Mouse (Mus musculus) heart, postnatal 14 days (tissue): Measurements from ENCODE around the gene Aldh6a1. TPM values are rescaled to one million over a fixed set of nuclear protein-coding genes. Genes with fewer than 3 reads are reported as not detected.

Source experiments
- DNase-seq, 2 experiments: peaks; one replicate each; pipeline ENCODE4 v3.0.0; 2021 to 2022
- intact Hi-C: fragments of 180-260 bp; cut with DNase I; formaldehyde crosslinking; loops from one replicate; pipeline ENCODE4 v1.15.1; 2025
- long read RNA-seq, 2 experiments: library from polyadenylated mRNA; stranded (forward); transcript quantifications; one replicate each; pipeline ENCODE4 v2.0.0; 2021
- total RNA-seq, 2 experiments: library from RNA; stranded (reverse); gene quantifications; 2 replicates each; pipeline ENCODE4 v1.2.3; 2021

The Aldh6a1 gene
- 100 to 1,000 TPM in 1 of 2 experiments, 10 to 100 TPM in 1; 91.0 to 111 TPM for total RNA-seq
- long read RNA-seq, experiment 1, transcript Aldh6a1-201 (12 exons, 3,399 nt), result major isoform, 181 of 208 reads
- long read RNA-seq, experiment 1, partial matches to known transcripts, result 10 of 208 reads
- long read RNA-seq, experiment 1, other reads (novel, unspliced or antisense), result 17 of 208 reads
- long read RNA-seq, experiment 2, transcript Aldh6a1-201 (12 exons, 3,399 nt), result major isoform, 217 of 239 reads
- long read RNA-seq, experiment 2, partial matches to known transcripts, result 12 of 239 reads
- long read RNA-seq, experiment 2, other reads (novel, unspliced or antisense), result 10 of 239 reads

- peak; percentile 92 to 95 for DNase-seq
- intact Hi-C loops, result loop anchor here (5.0 kb wide), 1 partner anchor 89 kb away; the partner anchor contains the start of genes Coq6 and Fam161b
Observed at GRCm38 (mm10) chr12:84450718-84451646, at the start of gene Aldh6a1, which contains the start of gene Lin52. Aldh6a1 (minus strand) TSS chr12:84451004. Lin52 (plus strand) TSS chr12:84451422.

DNA sequence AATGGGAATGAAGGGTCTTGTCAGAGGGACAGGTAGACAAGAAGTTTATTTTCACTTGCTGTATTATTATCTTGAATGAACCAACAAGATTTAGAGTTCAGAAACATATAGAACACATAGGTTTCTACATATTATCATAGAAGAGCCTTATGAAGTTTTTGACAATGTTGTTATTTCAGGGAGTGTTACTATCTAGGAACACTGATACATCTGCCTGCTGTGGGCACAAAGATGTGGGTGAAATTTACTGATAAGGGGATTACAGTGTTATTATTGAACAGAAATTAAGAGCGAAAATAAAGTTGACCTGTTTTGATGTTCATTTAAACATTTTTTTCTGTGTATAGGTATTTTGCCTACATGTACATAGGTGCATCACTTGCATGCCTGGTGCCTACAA, 46.0 kb upstream of the Aldh6a1 start:
- intact Hi-C loops, result no loop called here
- no peak for DNase-seq

GRCm38 (mm10) chr12:84487324-84488056, 36.7 kb upstream of the Aldh6a1 start:
- intact Hi-C loops, result no loop called here

DNA sequence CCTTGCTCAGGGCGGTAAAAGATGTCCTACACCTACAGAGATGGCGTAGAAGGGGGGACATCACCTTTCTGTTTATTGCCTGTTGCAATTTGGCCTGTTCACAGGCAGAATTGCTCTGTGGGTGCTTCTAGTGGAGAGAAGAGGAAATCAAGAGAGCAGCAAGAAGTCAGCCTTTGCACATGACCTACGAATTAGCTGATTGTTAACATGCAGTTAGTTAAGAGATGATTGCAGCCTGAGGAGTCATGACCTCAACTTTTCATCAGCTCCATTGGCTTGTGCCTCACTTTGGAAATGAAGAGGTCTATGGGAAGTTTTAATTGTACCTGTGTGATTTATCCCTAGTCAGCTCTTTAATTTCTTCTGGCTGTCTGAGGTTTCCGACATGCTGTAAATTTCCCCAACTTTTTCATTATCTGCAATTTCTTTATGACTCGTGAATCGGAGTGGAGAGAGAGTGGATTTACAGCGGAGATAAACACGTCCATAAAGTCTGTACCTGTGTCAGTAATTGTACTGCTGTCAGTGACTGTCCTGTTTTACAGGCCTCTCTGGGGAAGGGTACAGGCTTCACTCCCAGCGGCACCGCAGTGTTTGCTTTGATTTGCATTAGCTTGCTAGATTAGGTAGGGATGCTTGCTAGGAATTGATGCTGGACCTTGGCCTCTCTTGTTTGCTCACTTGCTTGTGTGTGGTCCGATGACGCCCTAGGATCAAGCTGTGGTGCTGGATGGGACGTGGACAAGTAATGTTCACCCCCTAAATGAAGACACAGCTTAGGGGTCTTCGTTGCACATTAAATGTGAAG, 32.2 kb upstream of the Aldh6a1 start:
- no peak for DNase-seq
- intact Hi-C loops, result no loop called here

More at GRCm38 (mm10) chr12:84487324-84488056, 36.7 kb upstream of the Aldh6a1 start:
- peak; percentile 29 to 36 for DNase-seq

- DNase-seq, result no peak
- intact Hi-C loops, result no loop called here
Observed at GRCm38 (mm10) chr12:84481251-84481650, 30.4 kb upstream of the Aldh6a1 start.

DNA sequence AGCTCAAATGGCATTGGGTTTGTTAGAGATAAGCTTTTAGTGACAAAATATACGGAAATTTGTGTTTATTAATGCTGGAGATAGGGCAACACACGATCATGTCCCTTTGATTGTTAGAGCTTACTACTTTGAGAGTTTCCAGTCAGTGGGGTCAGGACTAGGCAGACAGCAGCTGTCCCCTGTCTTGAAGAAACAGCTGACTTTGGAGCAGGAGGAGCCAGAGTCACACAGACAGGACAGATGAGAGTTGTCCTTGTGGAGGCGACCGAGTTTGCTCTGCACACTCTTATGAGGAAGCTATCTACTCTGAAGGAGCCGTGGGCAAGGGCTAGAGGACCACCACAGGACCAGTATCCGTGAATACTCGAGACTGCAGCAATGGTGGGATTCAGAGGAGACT, 28.1 kb upstream of the Aldh6a1 start:
- intact Hi-C loops, result no loop called here
- DNase-seq, result no peak

GRCm38 (mm10) chr12:84468701-84469100, 17.9 kb upstream of the Aldh6a1 start:
- DNase-seq, result no peak
- intact Hi-C loops, result loop anchor here (2.0 to 5.0 kb wide), 3 partner anchors 74 to 120 kb away; no protein-coding TSS in a partner anchor

GRCm38 (mm10) chr12:84462856-84463255, 12.1 kb upstream of the Aldh6a1 start:
- intact Hi-C loops, result no loop called here
- no peak for DNase-seq

GRCm38 (mm10) chr12:84461416-84461815, 10.6 kb upstream of the Aldh6a1 start:
- intact Hi-C loops, result no loop called here
- DNase-seq, result no peak

- no peak for DNase-seq
- intact Hi-C loops, result no loop called here
Observed at GRCm38 (mm10) chr12:84459845-84460244, 9.0 kb upstream of the Aldh6a1 start.

GRCm38 (mm10) chr12:84456911-84457310, 6.1 kb upstream of the Aldh6a1 start:
- intact Hi-C loops, result no loop called here
- DNase-seq, result no peak

DNA sequence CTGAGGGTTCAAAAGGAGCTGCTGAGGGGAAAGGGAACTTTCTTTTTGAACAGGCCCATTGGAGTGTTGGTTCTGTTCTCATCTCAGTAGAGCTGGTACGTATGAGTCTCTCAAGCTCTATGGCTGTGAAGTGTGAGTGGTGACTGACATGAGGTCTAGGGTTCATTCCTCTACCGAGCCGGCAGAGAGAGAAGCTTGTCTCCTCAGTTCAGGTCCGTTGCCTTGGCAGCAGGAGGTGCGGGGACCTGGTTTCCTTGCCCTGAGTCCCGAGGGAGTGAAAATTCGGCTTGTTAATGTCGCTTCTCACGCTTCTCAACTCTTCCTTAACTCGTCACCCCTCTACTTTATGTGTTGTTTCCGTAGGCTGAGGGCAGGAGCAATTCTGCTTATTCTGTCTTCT, 997 bp upstream of the Aldh6a1 start:
- intact Hi-C loops, result loop anchor here (5.0 kb wide), 1 partner anchor 90 kb away; the partner anchor contains the start of genes Coq6 and Fam161b
- peak in 1 of 2 experiments; percentile 8 for DNase-seq

DNA sequence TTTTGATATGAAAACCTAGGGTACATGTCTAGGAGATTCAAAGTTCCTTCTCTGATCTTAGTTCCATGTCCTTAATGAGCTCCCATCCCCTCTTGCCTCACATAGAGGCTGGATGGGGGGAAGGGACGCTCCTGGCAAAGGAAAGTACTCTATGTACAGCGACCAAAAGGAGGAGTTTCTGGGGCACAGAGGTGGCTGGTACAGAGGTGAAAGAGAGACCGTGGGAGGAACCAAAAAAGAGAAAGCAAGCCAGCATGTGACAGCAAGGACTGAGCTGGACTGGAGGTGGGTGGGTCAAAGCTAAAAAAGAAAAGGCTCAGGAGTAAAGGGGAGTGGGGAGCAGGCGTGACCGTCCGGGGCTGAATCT, 470 bp downstream of the Aldh6a1 start:
- intact Hi-C loops, result loop anchor here (5.0 kb wide), 1 partner anchor 88 kb away; the partner anchor contains the start of genes Coq6 and Fam161b
- DNase-seq, result peak in 1 of 2 experiments; percentile 36

DNA sequence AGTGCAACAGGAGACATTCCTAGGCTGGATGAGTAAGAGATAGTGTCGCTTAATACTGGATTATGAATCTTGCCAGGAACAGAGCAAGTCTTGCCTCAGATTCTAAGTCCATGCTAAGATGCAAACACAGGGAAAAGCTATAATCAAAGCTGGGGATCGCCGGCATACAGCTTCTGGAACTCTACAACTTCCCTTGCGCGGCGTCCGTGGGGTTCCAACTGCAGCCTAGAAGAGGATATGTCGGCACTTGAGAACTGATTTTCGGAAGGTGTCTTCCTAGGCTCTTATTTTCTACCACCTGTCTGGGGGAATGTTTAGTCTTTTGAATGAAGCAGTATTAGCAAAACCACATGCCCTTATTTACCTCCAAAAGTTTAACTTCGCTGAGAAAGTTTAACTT, 917 bp downstream of the Aldh6a1 start:
- intact Hi-C loops, result loop anchor here (5.0 kb wide), 1 partner anchor 88 kb away; the partner anchor contains the start of genes Coq6 and Fam161b
- peak in 1 of 2 experiments; percentile 9 for DNase-seq

DNA sequence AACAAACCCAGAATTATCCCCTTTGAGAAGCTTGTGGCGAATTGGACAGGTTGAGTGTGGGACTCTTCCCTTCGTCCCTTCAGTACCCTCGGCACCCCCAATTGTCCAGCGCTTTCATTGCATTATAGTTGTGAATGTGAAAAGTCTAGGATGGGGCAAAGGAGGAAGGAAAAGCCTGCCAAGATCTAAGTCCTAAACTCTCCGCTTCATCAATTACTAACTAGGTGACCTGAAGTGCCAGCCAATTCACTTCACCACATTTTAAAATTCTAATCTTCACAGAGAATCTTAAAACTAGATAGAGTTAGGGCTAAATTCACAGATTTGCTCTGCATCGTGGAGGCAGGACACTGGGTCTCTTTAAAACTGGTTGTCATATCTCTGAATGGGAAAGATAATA, 2.6 kb downstream of the Aldh6a1 start:
- intact Hi-C loops, result no loop called here
- DNase-seq, result no peak

GRCm38 (mm10) chr12:84447386-84447785, 3.4 kb downstream of the Aldh6a1 start:
- no peak for DNase-seq
- intact Hi-C loops, result no loop called here

DNA sequence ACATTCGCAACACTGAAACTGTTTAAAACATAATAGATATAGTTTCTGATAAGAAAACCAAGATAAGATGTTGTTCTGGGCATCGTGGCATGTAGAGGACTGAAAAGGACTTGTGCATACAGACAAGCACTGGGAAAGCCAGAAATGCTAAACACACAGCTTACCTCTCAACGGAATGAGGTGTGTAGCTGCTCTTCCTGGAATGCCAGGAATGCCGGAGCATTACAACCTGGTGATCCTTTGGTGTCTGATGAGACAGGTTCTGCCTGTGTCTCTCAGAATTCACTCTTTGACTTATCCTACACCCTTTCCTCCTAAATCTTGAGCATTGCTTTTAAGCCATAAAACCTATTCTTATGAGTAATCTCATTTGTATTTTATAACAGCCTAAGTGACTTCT, 8.3 kb downstream of the Aldh6a1 start:
- DNase-seq, result no peak
- intact Hi-C loops, result no loop called here

- DNase-seq, result no peak
- intact Hi-C loops, result no loop called here
Observed at GRCm38 (mm10) chr12:84438697-84439096, 12.1 kb downstream of the Aldh6a1 start.

DNA sequence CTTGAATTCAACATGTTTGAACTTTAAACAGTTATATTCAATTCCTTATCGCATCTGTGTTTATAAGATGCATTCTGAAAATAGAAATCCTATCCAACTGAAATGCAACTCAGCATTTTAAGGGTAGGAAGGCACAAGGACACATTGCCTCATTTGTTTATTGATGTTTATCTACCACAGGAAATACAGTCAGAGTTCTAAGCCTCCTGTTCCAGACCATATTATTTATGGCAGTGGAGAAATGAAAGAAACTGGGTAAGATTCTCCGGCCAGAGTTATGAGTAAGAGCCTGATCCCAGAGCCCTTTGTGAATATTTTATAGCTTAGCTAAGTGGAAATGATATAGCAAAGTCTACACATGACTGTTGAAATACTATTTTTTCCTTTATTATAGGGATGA, 21.0 kb downstream of the Aldh6a1 start:
- no peak for DNase-seq
- intact Hi-C loops, result no loop called here
